In genomic region chr8:47689704-47690326, GRCm38 (mm10) we compare ENCODE assay signal across 8 mouse cellular contexts. TPM values are rescaled to one million over a fixed set of nuclear protein-coding genes. Genes with fewer than 3 reads are reported as not detected.
DNase-seq lines count a peak whose midpoint lies in the region; ATAC-seq lines count a peak whose summit lies in the region.

No protein-coding gene starts in this region.

- H3K4me1 ChIP-seq in neural tube, embryonic 11.5 days (ENCODE audit: control insufficient read depth, insufficient read depth, low read length) = no peaks in the 10 kb centered on the region; the same call in 1 of the 2 replicates
- 0 out of 2 replicates have a peak, but pooled peaks cover 5% of the 10 kb centered on the region for H3K4me1 ChIP-seq in neural tube, embryonic 15.5 days

- no peaks in the 10 kb centered on the region for H3K36me3 ChIP-seq in neural tube, embryonic 11.5 days (ENCODE audit: control insufficient read depth, insufficient read depth, low read length)
- H3K36me3 ChIP-seq in neural tube, embryonic 15.5 days = no peaks in the 10 kb centered on the region

- no peaks in the 10 kb centered on the region for H3K9me3 ChIP-seq in neural tube, embryonic 11.5 days (ENCODE audit: control insufficient read depth, low read length)
- no peaks in the 10 kb centered on the region for H3K9me3 ChIP-seq in neural tube, embryonic 15.5 days (replicated peaks)

- no peak overlapping the region for H3K27ac ChIP-seq in neural tube, embryonic 11.5 days (ENCODE audit: low read depth, low read length)
- H3K27ac ChIP-seq in neural tube, embryonic 15.5 days (replicated peaks) = no peak overlapping the region

- H3K4me2 ChIP-seq in neural tube, embryonic 11.5 days (ENCODE audit: low read depth) = no peak overlapping the region
- no peak overlapping the region for H3K4me2 ChIP-seq in neural tube, embryonic 15.5 days

- no peak overlapping the region for H3K4me3 ChIP-seq in neural tube, embryonic 11.5 days (ENCODE audit: low read depth, low read length)
- H3K4me3 ChIP-seq in neural tube, embryonic 15.5 days (replicated peaks) = no peak overlapping the region

- 61% methylated on average over 12 of the region's 12 CpGs for WGBS in neural tube, embryonic 11.5 days
- 62% methylated on average over 12 of the region's 12 CpGs for WGBS in neural tube, embryonic 15.5 days

- peak; percentile 54 for DNase-seq in adrenal gland, postnatal 14 days
- no peak for DNase-seq in adrenal gland, postnatal 25 days
- peak; percentile 34 for DNase-seq in neural tube, embryonic 11.5 days (ENCODE audit: low spot score)
- peak; percentile 51 for DNase-seq in naive thymus-derived CD4-positive, alpha-beta T cell, adult 2 months (ENCODE audit: low read depth)
- no peak for DNase-seq in Muller cell, postnatal 12 days (ENCODE audit: inconsistent ontology term)
- no peak for DNase-seq in cerebellum, adult 9-10 months

- ATAC-seq in neural tube, embryonic 11.5 days (ENCODE audit: insufficient read depth, low FRiP score, low TSS enrichment) = no peak
- no peak for ATAC-seq in neural tube, embryonic 15.5 days (ENCODE audit: low FRiP score)
- peak; percentile 46 for ATAC-seq in inflammation-experienced regulatory T-cells, adult 6 months

- H3K9ac ChIP-seq in neural tube, embryonic 11.5 days (ENCODE audit: low read length) = no peak overlapping the region
- H3K9ac ChIP-seq in neural tube, embryonic 15.5 days (replicated peaks) = no peak overlapping the region

- no peaks in the 10 kb centered on the region for H3K27me3 ChIP-seq in neural tube, embryonic 11.5 days (ENCODE audit: control insufficient read depth, insufficient read depth, low read length)
- no peaks in the 10 kb centered on the region for H3K27me3 ChIP-seq in neural tube, embryonic 15.5 days (replicated peaks)

RNA-seq across cellular contexts. Expression of gene Ing2, which starts 14.5 kb away (rescaled TPM):
- 20.8 and 21.2 TPM in 2 replicates for total RNA-seq in adrenal gland, postnatal 14 days (2021)
- total RNA-seq in adrenal gland, postnatal 25 days (2021) = 26.8 and 28.9 TPM in 2 replicates
- polyA plus RNA-seq in neural tube, embryonic 11.5 days (2014; fragmentation: Nextera tagmentation; extraction: Ambion mirVana) = 11.4 and 11.6 TPM in 2 replicates
- 5.8 and 7.4 TPM in 2 replicates for polyA plus RNA-seq in neural tube, embryonic 15.5 days (2015; fragmentation: Nextera tagmentation; extraction: Ambion mirVana)
- 1 to 10 TPM; 6.3 to 9.3 (median 8.0) TPM for polyA plus RNA-seq in inflammation-experienced regulatory T-cells, adult 6 months (2017; shearing (Covaris generic))

RNA-seq across cellular contexts. Expression of gene Cdkn2aip, which starts 23.9 kb away (rescaled TPM):
- 12.7 and 14.0 TPM in 2 replicates for total RNA-seq in adrenal gland, postnatal 14 days (2021)
- 10.9 and 17.2 TPM in 2 replicates for total RNA-seq in adrenal gland, postnatal 25 days (2021)
- polyA plus RNA-seq in neural tube, embryonic 11.5 days (2014; fragmentation: Nextera tagmentation; extraction: Ambion mirVana) = 42.6 and 43.6 TPM in 2 replicates
- 26.9 and 27.4 TPM in 2 replicates for polyA plus RNA-seq in neural tube, embryonic 15.5 days (2015; fragmentation: Nextera tagmentation; extraction: Ambion mirVana)
- 10 to 100 TPM; 14.9 to 17.6 (median 15.4) TPM for polyA plus RNA-seq in inflammation-experienced regulatory T-cells, adult 6 months (2017; shearing (Covaris generic))

Comparison
In these comparisons a context has a peak if more than half of its experiments do, and no peak if none do; other contexts are left out.
1. DNase-seq: peak in adrenal gland, postnatal 14 days (single experiment), neural tube, embryonic 11.5 days (single experiment) and naive thymus-derived CD4-positive, alpha-beta T cell, adult 2 months (single experiment); none in adrenal gland, postnatal 25 days (single experiment), Muller cell, postnatal 12 days (single experiment) and cerebellum, adult 9-10 months (single experiment).